Mouse (Mus musculus) macrophage (primary cell): Measurements from ENCODE around the gene Gcsh. TPM values are rescaled to one million over a fixed set of nuclear protein-coding genes. Genes with fewer than 3 reads are reported as not detected.

ENCODE experiments used
- H3K27ac ChIP-seq: fragments of 350-480 bp; formaldehyde crosslinking; 2 replicates; pipeline ENCODE4 v1.9.0; 2021
- H3K36me3 ChIP-seq: fragments of 350-480 bp; formaldehyde crosslinking; 2 replicates; pipeline ENCODE4 v1.9.0; 2021; ENCODE audit errors: inconsistent target
- H3K4me3 ChIP-seq: fragments of 350-480 bp; formaldehyde crosslinking; 2 replicates; pipeline ENCODE4 v1.9.0; 2021; ENCODE audit errors: inconsistent target
- H3K79me2 ChIP-seq: fragments of 350-480 bp; formaldehyde crosslinking; 2 replicates; pipeline ENCODE4 v1.9.0; 2021; ENCODE audit errors: inconsistent target
- WGBS: methylation state at CpG from one replicate; pipeline ENCODE4 v1.1.7; 2026; ENCODE audit warnings: inconsistent platforms; ENCODE audit not compliant: missing documents; 5-methylcytosine and 5-hydroxymethylcytosine counted together
- polyA plus RNA-seq: library from polyadenylated mRNA; stranded (reverse); fragments of 250-400 nt; gene quantifications from 3 replicates; pipeline ENCODE4 v1.2.4, GENCODE M21; 2018; ENCODE audit warnings: inconsistent platforms
- total RNA-seq, 78 experiments: library from RNA; depleted of rRNA; stranded (reverse); fragments of 250-400 nt; gene quantifications; 1 replicate in 9 of 78; 2 replicates in 24 of 78; 3 replicates in 43 of 78; 4 replicates in 2 of 78; pipeline ENCODE4 v1.2.4; 2018; ENCODE audit warnings: inconsistent platforms in 56 of 78

Gene Gcsh
- total RNA-seq (2018; cell fraction: chromatin; rRNA removed) = 10 to 100 TPM in 4 of 26 experiments, 1 to 10 TPM in 21, under 1 TPM in 1; 0.96 to 17.0 (median 4.1) TPM
- total RNA-seq (2018; cell fraction: cytosol; rRNA removed) = 10 to 100 TPM; 13.8 to 33.5 (median 25.1) TPM
- total RNA-seq (2018; cell fraction: nucleus; rRNA removed) = 10 to 100 TPM in 7 of 26 experiments, 1 to 10 TPM in 19; 1.8 to 27.4 (median 7.8) TPM
- 26.8 to 67.0 TPM (median 34.5 TPM) in 3 replicates for polyA plus RNA-seq

- H3K4me3 ChIP-seq = peak within 1 kb of the TSS; percentile 75
- WGBS = 0% methylated on average over 56 of the region's 56 CpGs
- peak within 1 kb of the TSS; percentile 51 for H3K27ac ChIP-seq
- peaks cover 35% of the 10 kb centered on the region for H3K79me2 ChIP-seq
- no peaks in the 10 kb centered on the region for H3K36me3 ChIP-seq
Observed at GRCm38 (mm10) chr8:116993095-116993867, at the start of gene Gcsh. Gene Gcsh (minus strand): TSS chr8:116993537.

DNA sequence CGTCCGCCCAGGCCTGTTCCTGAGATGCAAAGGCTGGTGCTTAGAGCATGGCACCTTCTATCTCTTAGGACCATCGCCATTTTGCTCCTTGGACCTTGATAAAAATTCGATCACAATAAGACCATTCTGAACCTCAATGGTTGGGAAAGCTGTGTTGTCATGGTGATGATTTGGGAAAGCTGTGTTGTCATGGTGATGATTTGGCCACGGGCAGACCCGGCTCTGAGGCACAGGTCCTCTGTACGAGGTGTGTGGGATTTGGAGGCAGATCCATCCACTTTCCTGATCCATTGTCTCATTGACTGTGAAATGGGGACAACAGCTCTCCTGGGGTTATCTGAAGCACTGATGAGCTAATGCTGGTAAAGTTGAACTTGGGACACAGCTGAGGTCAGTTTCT, 46.5 kb upstream of the Gcsh start:
- no peak overlapping the region for H3K27ac ChIP-seq
- 91% methylated on average over 7 of the region's 7 CpGs for WGBS
- H3K79me2 ChIP-seq = no peaks in the 10 kb centered on the region
- no peak overlapping the region for H3K4me3 ChIP-seq
- H3K36me3 ChIP-seq = no peaks in the 10 kb centered on the region

DNA sequence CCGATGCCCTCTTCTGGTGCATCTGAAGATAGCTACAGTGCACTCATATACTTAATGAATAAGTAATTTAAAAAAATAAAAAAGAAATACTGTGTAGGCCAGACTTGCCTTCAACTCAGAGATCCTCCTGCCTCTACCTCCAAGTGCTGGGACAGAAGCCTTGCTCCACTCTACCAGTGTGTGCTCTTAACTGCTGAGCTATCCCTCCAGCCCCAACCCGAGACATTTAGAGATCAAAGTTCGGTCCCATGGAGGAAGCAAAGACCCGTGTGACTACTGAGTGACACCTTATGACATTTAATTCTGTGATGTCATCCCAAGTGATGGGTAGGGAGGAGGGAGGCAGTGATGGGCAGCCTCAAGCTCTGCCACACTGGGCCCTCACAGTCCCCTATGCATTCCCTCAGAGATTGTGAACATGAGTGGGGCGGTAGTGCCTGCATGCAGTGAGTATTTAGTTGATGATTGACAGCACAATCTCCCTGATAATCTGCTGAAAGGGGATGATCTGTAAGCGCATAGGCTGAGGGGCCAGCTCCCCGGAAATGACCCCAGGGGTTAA, 44.1 kb upstream of the Gcsh start:
- H3K36me3 ChIP-seq = no peaks in the 10 kb centered on the region
- no peak overlapping the region for H3K4me3 ChIP-seq
- no peak overlapping the region for H3K27ac ChIP-seq
- WGBS = 92% methylated on average over 7 of the region's 7 CpGs
- no peaks in the 10 kb centered on the region for H3K79me2 ChIP-seq

DNA sequence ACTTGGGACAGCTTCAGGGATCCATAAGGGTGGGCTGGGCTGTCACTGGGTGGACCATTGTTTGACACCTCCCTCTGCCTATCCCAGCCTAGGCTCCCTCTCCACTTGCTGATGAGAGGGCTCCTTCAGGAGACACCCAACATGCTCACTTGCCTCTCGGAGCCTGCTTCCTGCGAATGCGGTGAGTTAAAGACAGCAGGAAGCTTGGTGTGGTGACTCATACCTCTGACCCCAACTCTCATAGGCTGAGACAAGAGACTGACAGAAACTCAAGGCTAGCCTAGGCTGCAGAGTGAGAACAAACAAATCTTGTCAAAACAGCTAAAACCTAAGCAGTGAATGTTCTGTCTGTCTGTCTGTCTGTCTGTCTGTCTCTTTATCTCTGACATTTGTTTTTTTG, 40.1 kb upstream of the Gcsh start:
- Histone ChIP-seq H3K36me3 (no peaks in the 10 kb centered on the region), H3K27ac (no peak overlapping the region), H3K79me2 (no peaks in the 10 kb centered on the region), H3K4me3 (no peak overlapping the region)
- 3% methylated on average over 3 of the region's 3 CpGs for WGBS

DNA sequence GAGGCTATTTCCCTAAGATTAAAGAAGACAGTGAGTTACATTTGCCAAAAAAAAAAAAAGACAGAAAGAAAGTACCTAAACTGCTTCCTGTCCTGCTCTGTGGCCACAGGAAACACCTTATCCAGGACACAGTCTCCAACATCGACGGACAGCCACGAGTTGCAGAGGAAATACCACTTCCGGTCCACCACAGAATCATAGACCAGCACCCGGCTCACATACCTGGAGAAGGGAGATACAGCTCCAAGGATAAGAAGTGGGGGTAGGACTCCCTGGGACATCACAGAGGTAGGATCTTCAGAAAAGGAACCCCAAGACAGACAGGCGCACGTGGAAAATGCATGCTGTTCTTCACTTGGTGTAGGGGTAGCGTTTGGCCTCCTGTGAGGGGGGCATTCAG, 39.3 kb upstream of the Gcsh start:
- Histone ChIP-seq H3K27ac (no peak overlapping the region), H3K36me3 (no peaks in the 10 kb centered on the region), H3K79me2 (no peaks in the 10 kb centered on the region), H3K4me3 (no peak overlapping the region)
- 45% methylated on average over 8 of the region's 8 CpGs for WGBS

DNA sequence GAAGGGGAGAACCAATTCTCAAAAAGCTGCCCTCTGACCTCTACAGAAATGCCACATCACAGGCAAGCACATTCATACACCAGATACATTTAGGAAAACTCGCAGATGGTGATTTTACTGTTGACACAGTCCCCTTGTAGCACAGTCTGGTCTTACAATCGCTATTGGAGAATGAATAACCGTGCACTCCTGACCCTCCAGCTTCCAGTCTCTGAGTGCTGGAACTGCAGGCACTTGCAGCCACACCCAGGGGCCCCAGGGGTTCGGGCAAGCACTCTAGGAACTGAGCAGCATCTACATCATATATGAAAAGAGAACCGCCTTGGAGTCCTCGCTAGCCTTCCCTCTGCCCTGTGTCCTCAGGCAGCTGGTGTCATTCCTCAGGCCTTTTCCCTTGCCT, 38.1 kb upstream of the Gcsh start:
- Histone ChIP-seq H3K27ac (no peak overlapping the region), H3K79me2 (no peaks in the 10 kb centered on the region), H3K4me3 (no peak overlapping the region), H3K36me3 (no peaks in the 10 kb centered on the region)
- 98% methylated on average over 6 of the region's 6 CpGs for WGBS

DNA sequence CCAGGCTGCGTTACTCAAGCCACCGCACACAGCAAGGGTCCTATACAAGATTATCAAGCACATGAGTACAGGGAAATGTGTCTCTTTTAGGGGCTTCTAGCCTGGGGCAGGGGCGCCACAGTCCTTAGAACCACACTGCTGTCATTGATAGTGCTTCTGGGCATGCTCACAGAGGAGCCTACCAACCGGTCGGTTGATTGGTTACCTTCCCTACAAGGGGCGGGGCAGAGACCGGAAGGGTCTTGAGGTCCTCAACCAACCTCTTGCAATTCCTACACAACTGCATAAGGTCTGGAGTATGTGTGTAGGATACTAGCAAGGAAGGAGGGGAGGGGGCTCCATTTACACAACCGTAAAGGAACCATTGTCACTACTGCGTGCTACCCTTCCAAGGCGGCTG, 35.3 kb upstream of the Gcsh start:
- Histone ChIP-seq H3K36me3 (no peaks in the 10 kb centered on the region), H3K27ac (no peak overlapping the region), H3K4me3 (no peak overlapping the region), H3K79me2 (no peaks in the 10 kb centered on the region)
- 93% methylated on average over 10 of the region's 10 CpGs for WGBS

DNA sequence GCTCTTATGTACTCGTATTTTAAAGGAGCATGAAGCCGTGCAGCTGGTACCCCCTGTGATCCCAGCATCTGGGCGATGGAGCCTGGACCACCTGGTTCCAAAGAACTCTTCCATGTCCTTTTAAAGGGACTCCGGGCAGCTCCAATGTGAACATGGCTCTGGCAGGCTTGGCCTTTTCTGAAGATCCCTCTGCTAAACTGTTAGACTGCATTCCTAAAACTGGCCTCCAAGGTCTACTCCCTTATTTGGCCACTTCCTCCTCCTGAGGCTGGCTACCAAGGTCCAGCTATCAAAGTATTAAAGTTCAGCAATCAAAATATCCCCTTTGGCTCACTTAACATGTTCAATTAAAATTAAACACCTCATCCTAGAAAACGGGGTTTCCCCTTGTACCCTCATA, 34.3 kb upstream of the Gcsh start:
- 96% methylated on average over 5 of the region's 5 CpGs for WGBS
- Histone ChIP-seq H3K79me2 (no peaks in the 10 kb centered on the region), H3K36me3 (no peaks in the 10 kb centered on the region), H3K4me3 (no peak overlapping the region), H3K27ac (no peak overlapping the region)

DNA sequence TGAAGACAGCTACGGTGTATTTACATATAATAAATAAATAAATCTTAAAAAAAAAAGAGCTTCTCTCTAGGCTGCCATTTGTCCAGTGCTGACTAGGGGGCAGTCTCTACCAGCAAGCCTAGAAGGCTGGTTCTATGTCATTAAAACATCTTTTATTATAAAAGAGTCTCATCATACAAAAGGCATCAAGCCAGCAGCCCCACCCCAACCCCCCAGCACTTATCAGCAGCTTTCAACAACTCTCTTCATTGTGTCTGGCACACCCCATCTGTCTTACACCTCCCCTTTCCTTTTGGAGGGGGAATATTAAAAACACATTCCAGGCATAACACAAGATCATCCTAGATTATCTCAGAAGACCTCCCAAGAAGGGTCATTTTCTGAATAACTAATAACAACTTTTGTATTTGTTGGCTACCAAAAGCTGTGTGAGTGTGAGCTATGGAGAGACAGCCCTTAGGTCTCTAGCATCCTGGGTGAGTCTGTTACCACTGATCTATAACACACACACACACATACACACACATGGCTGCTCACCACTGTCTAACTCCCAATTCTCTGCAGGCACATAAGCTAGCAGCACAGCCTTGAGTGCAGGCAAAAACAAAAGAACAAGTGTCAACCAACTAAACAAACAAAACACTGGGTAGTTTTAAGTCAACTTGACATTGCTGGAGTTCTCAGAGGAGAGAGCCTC, 29.1 kb upstream of the Gcsh start:
- 82% methylated on average over 1 of the region's 1 CpGs for WGBS
- H3K79me2 ChIP-seq = no peaks in the 10 kb centered on the region
- H3K4me3 ChIP-seq = no peak overlapping the region
- no peak overlapping the region for H3K27ac ChIP-seq
- H3K36me3 ChIP-seq = no peaks in the 10 kb centered on the region

DNA sequence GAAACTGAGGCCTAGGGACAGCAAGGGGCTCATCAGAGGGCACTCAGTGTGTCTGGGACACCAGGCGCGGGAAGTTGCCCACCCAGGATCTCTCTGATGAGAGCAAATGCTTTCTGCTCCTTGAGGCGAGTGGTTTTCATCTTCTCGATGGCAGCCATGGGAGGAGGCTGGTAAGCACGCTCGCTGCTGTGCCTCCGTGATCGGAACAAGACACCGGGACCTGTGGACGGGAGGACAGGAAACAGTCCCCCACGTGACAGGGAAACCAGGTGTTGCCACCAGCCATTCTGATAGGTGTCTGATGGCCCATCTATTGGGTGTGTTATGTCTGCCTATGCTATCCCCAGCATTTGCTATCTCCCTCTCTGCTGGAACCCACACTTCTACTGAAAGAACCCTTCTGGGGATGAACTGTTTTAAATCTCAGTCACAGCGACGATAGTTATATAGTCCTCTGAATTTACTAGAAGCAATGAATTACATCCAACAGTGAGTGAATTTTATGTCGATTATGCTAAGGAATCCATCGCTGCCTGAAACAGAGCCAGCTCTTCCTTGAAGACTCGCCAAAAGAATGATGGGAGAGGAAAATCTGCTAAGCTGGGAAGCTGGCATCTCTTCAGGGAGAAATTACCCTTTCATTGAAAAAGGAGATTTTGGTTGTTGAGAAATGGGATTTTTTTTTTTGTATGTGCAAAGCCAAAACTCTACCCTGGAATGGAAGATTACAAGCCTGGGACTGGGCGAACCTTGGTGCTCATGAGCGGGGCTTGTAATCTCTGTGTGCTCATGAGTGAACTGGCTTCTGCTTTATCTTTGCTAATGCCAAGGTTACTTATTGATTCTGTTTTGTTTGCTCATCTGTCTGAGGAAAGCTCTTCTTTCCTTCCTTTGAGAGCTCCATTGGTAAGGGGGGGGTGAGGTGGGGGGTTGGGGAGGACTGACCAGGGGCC, 26.3 kb upstream of the Gcsh start:
- Histone ChIP-seq H3K4me3 (no peak overlapping the region), H3K36me3 (no peaks in the 10 kb centered on the region), H3K27ac (no peak overlapping the region), H3K79me2 (no peaks in the 10 kb centered on the region)
- 92% methylated on average over 18 of the region's 18 CpGs for WGBS

- Histone ChIP-seq H3K79me2 (no peaks in the 10 kb centered on the region), H3K4me3 (no peak overlapping the region), H3K36me3 (no peaks in the 10 kb centered on the region), H3K27ac (no peak overlapping the region)
- whole genome bisulfite sequencing = 89% methylated on average over 4 of the region's 4 CpGs
Observed at GRCm38 (mm10) chr8:117017896-117018295, 24.6 kb upstream of the Gcsh start.

- Histone ChIP-seq H3K79me2 (no peaks in the 10 kb centered on the region), H3K4me3 (no peak overlapping the region), H3K36me3 (no peaks in the 10 kb centered on the region), H3K27ac (no peak overlapping the region)
- 83% methylated on average over 8 of the region's 8 CpGs for WGBS
Observed at GRCm38 (mm10) chr8:117017006-117017405, 23.7 kb upstream of the Gcsh start.

DNA sequence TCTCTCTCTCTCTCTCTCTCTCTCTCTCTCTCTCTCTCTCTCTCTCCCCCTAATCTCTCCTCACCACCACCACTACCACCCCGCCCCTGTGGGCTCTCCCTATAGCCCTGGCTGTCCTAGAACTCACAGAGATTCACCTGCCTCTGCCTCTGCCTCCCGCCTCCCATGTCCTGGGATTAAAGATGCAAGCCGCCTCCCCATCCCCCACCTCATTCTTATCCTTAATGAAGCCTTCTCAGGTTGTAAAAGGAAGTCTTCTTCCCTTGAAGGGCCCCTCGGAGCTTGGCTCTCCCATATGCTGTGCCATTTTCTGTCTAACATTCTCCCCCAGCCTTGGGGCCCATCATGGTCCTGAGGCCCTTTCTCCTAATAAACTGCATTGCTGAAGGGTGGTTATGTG, 22.3 kb upstream of the Gcsh start:
- H3K4me3 ChIP-seq = no peak overlapping the region
- no peaks in the 10 kb centered on the region for H3K79me2 ChIP-seq
- H3K27ac ChIP-seq = no peak overlapping the region
- H3K36me3 ChIP-seq = no peaks in the 10 kb centered on the region
- WGBS = 88% methylated on average over 4 of the region's 4 CpGs

DNA sequence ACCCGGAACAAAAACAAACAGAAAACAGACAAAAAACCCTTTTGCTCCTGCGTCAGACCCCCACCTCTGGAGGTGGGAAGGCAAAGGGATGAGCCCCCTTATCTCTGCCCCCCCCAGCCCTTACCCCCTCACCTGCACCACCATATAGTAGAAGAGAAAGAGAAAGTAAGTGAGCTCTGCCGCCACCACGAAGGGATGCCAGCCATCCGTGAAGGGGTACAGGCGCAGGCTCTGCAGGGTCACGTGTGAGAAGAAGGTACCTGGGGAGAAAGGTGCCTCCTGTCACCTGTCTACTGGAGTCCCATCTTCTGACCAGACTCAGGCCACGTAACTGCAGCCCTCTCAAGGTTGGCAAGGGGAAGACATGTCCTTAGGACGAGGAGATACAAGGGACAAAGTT, 18.0 kb upstream of the Gcsh start:
- 94% methylated on average over 9 of the region's 9 CpGs for WGBS
- Histone ChIP-seq H3K4me3 (no peak overlapping the region), H3K36me3 (no peaks in the 10 kb centered on the region), H3K27ac (no peak overlapping the region), H3K79me2 (no peaks in the 10 kb centered on the region)
